Comparison of ENCODE assay signal across 17 mouse cellular contexts in the genomic region with DNA sequence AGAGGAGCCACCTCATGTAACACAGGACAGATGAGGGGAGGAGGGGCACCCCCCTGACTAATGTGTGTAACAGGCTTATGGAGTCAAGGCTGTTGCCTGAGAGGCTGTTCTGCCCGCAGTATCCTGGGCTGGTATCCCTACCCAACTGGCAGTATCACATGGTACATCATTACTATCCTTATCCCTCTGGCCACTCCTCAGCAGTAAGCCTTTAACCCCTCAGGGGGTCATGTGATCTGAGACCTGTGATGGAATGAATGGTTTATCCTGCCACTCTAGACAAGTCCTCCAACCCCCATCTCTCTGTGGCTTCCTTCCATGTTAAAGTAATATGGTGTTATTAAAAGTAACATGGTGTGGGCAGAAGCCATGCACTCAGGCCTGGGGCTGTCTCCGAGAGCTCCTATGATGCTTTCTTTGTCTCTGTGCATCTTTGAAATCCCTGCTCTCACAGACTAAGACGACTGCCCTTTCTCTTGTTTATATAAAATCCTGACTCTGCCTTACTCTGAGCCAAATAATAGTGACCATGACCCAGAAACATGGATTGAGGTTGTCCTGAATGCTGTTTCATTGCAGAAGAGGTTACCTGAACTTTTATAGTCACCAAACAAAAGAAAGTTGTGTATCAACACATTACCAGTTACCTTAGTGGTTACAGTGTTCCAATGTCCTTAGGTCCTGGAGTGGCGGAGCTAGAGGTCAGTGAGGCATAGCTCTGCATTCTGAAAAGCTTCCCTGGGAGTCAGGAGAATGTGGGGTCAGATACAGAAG.
DNase-seq lines count a peak whose midpoint lies in the region; ATAC-seq and TF ChIP-seq lines count a peak whose summit lies in the region.
"Had no signal": no experiment of that assay in that cellular context is flagged by ENCODE, and none has a peak within 500 bp of the region (broad histone marks: within the 10 kb centered on the region; RNA-seq: fewer than 3 reads in every experiment).

No protein-coding gene starts in this region.

- no peak for TF ChIP-seq CTCF in bone marrow, adult 2 months (IDR thresholded peaks at IDR 0.05; ENCODE audit: control insufficient read depth, insufficient read depth, low read length)

- H3K36me3 ChIP-seq in heart, embryonic 12.5 days = no peaks in the 10 kb centered on the region
- peaks cover 5% of the 10 kb centered on the region for H3K36me3 ChIP-seq in kidney, embryonic 16.5 days (ENCODE audit: insufficient read depth, low read length)
- peaks cover 3% of the 10 kb centered on the region; the same call in 1 of the 2 replicates for H3K36me3 ChIP-seq in limb, embryonic 12.5 days
- H3K36me3 ChIP-seq: hindbrain, embryonic 13.5 days had no signal

- no peak overlapping the region for H3K4me2 ChIP-seq in heart, embryonic 12.5 days
- H3K4me2 ChIP-seq in kidney, embryonic 16.5 days (replicated peaks; ENCODE audit: low read depth, low read length) = no peak overlapping the region
- no peak overlapping the region for H3K4me2 ChIP-seq in limb, embryonic 12.5 days
- H3K4me2 ChIP-seq: embryonic facial prominence, embryonic 12.5 days; hindbrain, embryonic 13.5 days; limb, embryonic 13.5 days had no signal

- 68% methylated on average over 4 of the region's 4 CpGs for WGBS in heart, embryonic 12.5 days
- 60% methylated on average over 4 of the region's 4 CpGs for WGBS in kidney, embryonic 16.5 days
- 66% methylated on average over 4 of the region's 4 CpGs for WGBS in bone marrow, adult 2 months
- 77% methylated on average over 4 of the region's 4 CpGs for WGBS in limb, embryonic 12.5 days

- H3K27ac ChIP-seq in heart, embryonic 12.5 days (ENCODE audit: poor library complexity, severe bottlenecking) = no peak overlapping the region
- H3K27ac ChIP-seq in kidney, embryonic 16.5 days (ENCODE audit: low read length) = peak overlapping the region; percentile 9; the same call in 1 of the 2 replicates
- peak overlapping the region; percentile 32; the same call in 1 of the 2 replicates for H3K27ac ChIP-seq in bone marrow, adult 2 months (ENCODE audit: control insufficient read depth, insufficient read depth, low read depth, low read length, poor library complexity)
- peak overlapping the region; percentile 66; the same call in 1 of the 2 replicates for H3K27ac ChIP-seq in limb, embryonic 12.5 days
- H3K27ac ChIP-seq: embryonic facial prominence, embryonic 12.5 days; hindbrain, embryonic 13.5 days; layer of hippocampus, adult 2 months; limb, embryonic 13.5 days had no signal

- no peaks in the 10 kb centered on the region for H3K27me3 ChIP-seq in heart, embryonic 12.5 days (replicated peaks)
- no peaks in the 10 kb centered on the region for H3K27me3 ChIP-seq in kidney, embryonic 16.5 days (ENCODE audit: insufficient read depth, low read length)
- H3K27me3 ChIP-seq in limb, embryonic 12.5 days = no peaks in the 10 kb centered on the region
- H3K27me3 ChIP-seq: embryonic facial prominence, embryonic 12.5 days; hindbrain, embryonic 13.5 days; limb, embryonic 13.5 days; Patski had no signal

- H3K9me3 ChIP-seq in heart, embryonic 12.5 days (replicated peaks) = no peaks in the 10 kb centered on the region
- H3K9me3 ChIP-seq in kidney, embryonic 16.5 days (ENCODE audit: low read length) = no peaks in the 10 kb centered on the region
- H3K9me3 ChIP-seq in limb, embryonic 12.5 days = no peaks in the 10 kb centered on the region
- H3K9me3 ChIP-seq: embryonic facial prominence, embryonic 12.5 days; hindbrain, embryonic 13.5 days; limb, embryonic 13.5 days had no signal

- no peak for ATAC-seq in heart, embryonic 12.5 days (ENCODE audit: insufficient number of reproducible peaks, low FRiP score)
- ATAC-seq in kidney, embryonic 16.5 days (ENCODE audit: low FRiP score, low TSS enrichment) = no peak; the same call in 1 of the 2 replicates
- ATAC-seq in limb, embryonic 12.5 days (ENCODE audit: insufficient number of reproducible peaks, insufficient read depth, low FRiP score, low TSS enrichment, low read depth) = no peak
- ATAC-seq: forebrain, postnatal 0 days; Patski had no signal

- no peak overlapping the region for H3K4me3 ChIP-seq in heart, embryonic 12.5 days
- H3K4me3 ChIP-seq in kidney, embryonic 16.5 days (ENCODE audit: low read length) = no peak overlapping the region
- no peak overlapping the region for H3K4me3 ChIP-seq in bone marrow, adult 2 months (replicated peaks; ENCODE audit: control insufficient read depth, low read depth, low read length)
- no peak overlapping the region for H3K4me3 ChIP-seq in limb, embryonic 12.5 days (replicated peaks)
- H3K4me3 ChIP-seq: embryonic facial prominence, embryonic 12.5 days; hindbrain, embryonic 13.5 days; layer of hippocampus, adult 2 months; limb, embryonic 13.5 days had no signal

- H3K9ac ChIP-seq in heart, embryonic 12.5 days = no peak overlapping the region
- no peak overlapping the region for H3K9ac ChIP-seq in kidney, embryonic 16.5 days (replicated peaks; ENCODE audit: low read length)
- H3K9ac ChIP-seq in limb, embryonic 12.5 days (replicated peaks) = no peak overlapping the region
- H3K9ac ChIP-seq: embryonic facial prominence, embryonic 12.5 days; forebrain, postnatal 0 days; hindbrain, embryonic 13.5 days; limb, embryonic 13.5 days had no signal

- peak; percentile 79 for DNase-seq in heart, adult 11 months
- DNase-seq in kidney, postnatal 25 days = no peak
- no peak for DNase-seq in layer of hippocampus, adult 9-10 months (ENCODE audit: low spot score)
- no peak for DNase-seq in lung, adult 18-20 months
- DNase-seq: cerebellum, adult 18-20 months; forebrain, postnatal 0 days; lung, postnatal 10 days; right cerebral cortex, postnatal 14 days had no signal

- TF ChIP-seq POLR2A in bone marrow, adult 2 months (IDR thresholded peaks at IDR 0.05; ENCODE audit: borderline replicate concordance, control insufficient read depth, low read depth, low read length) = no peak

- peaks cover 37% of the 10 kb centered on the region for H3K4me1 ChIP-seq in heart, embryonic 12.5 days (replicated peaks)
- peaks cover 24% of the 10 kb centered on the region for H3K4me1 ChIP-seq in kidney, embryonic 16.5 days (ENCODE audit: insufficient read depth, low read length)
- H3K4me1 ChIP-seq in bone marrow, adult 2 months (ENCODE audit: control insufficient read depth, insufficient read depth, low read length) = peaks cover 8% of the 10 kb centered on the region
- H3K4me1 ChIP-seq in limb, embryonic 12.5 days (replicated peaks) = peaks cover 45% of the 10 kb centered on the region
